Mouse (Mus musculus): ENCODE data around the gene Cabcoco1.

Gene Cabcoco1

DNA sequence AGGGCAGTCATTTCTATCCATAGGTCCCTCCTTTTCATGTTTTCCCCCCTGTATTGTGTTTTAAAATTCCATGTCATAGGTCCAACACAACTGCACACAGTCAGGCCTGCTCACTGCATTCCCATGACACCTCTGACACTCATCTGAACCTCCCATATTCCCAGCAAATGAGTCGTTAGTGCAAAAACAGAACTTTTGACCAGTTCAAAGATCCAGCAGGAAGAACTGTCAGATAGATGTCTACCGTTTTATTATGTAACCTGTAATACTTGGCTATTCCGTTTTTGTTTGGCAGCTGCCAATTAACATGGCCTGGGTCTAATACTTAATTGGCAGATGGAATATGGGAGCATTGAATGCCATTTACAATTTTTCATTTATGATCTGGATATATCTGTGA lies 34.0 kb downstream of the Cabcoco1 start:
- no peak for DNase-seq (ENCODE audit: low spot score in 2 of 2)

DNA sequence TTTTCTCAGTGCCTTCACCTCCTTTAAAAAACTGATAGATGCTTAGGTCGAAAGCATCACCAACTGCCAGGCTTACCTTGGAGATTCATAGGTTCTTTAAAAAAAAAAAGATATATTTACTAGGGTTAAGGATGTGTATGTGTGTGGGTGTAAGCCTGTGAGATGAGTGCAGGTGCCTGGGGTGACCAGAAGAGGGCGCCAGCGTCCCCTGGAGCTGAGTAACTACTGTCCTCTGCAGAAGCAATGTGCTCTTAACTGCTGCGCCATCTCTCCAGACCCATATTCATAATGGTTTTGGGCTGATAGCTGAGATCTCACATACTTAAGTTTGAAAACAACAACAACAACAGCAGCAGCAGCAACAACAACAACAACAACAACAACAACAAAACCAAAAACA lies 35.5 kb downstream of the Cabcoco1 start:
- no peak for DNase-seq (ENCODE audit: low spot score in 2 of 2)

DNA sequence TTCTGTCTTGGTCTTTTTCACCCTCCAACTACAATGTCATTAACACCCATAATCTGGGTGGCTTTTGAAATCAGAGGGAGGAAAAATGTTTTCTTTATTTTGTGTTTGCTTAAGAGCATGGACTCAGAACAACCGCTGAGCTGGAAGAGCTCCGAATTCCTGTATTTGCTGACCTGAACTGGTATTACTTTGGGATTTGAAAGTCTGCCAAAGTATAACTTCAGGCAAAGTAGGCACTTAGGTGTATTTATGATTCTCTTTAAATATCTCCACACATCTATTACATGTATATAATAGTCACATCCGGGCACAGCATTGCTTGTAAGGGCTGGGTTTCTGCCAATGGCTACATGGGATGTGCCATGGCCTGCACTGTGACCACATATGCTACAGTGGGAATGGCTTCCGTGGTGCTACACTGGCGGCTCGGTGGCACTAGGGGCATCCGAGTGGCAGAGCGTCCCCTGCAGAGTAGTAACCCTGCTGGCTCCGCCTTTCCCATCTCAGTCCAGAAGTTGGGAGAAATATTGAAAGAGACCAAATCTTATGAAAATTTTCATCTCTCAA lies 37.0 kb downstream of the Cabcoco1 start:
- DNase-seq (ENCODE audit: low spot score in 2 of 2) = no peak

DNA sequence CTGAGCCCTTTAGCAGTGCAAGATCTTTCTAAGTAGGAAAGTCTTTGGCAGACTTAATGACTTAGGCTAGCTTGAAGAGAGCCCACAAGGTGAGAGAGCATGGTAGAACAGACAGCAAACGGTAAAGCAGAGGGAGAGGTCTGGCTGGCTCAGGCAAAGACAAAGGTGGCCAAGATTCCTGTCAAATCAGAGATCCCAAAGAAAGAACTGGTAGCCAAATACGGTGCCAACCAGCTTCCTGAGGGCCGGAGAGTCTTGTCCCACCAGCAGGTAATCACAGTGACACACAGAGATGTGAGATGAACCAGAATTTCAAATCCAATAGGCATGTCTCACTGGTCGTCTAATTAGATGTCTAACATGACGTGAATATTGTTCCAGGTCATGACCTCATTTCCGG lies 40.6 kb downstream of the Cabcoco1 start:
- no peak for DNase-seq (ENCODE audit: low spot score in 2 of 2)

DNA sequence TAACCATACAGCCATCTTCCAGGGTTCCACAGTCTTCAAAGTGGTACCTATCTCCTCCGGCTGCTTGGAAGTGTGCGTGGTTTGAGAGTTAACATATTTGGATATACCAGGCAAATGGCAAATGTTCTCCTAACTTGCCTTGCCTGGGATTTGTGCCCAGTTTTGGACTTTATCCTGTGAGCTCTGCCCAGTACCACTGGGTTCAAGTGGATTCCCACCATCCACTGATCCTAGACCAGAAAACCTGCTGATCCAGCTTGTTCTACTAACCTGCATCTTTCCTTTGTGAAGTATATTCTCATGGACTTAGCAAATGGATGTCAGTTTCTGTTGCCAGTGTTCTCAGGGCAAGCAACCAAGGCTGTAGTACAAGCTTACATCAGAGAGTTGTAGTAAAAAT lies 46.5 kb downstream of the Cabcoco1 start:
- no peak for DNase-seq (ENCODE audit: low spot score in 2 of 2)

DNA sequence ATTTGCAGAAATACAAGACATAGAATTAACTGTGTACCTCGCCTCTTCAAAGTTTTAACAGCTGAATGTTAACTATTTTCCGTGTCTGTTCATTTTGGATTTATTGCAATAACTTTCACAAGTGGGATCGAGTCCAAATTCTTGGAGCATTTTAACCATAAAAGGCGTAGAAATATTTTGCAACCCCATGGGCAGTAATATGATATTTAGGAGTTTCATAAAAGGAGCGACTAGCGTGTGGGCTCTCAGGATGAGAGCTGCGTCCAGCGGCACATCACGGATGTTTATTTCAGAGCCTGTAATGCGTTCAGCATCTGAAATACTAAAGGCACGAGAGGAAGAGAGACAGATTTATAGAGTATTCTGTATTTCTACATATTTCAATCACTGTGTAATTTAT lies 50.1 kb downstream of the Cabcoco1 start:
- no peak for DNase-seq (ENCODE audit: low spot score in 2 of 2)

DNA sequence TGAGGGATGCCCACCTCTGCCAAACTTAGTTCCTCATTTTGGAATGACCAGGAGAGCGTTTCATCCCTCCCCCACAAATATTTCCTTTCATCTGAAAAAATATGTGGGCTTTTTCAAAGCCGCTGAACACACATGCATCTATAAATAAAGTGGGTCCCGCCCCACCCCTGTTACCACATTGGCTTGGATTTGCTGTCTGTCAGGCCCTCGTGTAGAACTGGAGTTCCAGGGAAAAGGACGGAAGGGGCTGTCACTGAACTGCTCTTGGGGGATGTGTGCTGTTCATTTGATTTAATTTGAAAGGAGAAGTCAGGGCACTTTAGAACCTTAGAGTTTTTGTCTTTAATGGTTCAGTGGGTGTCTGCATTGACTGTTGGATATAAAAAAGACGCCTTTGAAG lies 50.9 kb downstream of the Cabcoco1 start:
- DNase-seq (ENCODE audit: low spot score in 2 of 2) = no peak

DNA sequence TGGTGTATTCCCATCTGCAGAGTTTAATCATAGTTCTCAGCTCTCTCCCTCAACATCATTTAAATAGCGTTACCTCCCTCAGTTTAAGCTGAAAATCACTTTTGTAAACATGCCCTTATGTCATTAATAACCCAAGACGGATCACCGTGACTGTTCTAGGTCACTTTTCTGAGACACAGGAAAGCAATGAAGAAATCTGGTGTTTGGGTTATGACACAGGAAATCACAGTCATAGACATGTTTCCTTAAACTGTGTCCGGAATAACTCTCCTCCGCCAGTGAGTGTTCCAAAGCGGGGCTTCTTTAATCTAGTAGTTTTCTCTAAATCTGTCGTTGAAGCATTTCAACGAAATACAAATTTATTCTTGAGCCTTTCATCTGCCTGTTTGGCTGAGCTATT lies 68.9 kb downstream of the Cabcoco1 start:
- no peak for DNase-seq (ENCODE audit: low spot score in 2 of 2)

DNA sequence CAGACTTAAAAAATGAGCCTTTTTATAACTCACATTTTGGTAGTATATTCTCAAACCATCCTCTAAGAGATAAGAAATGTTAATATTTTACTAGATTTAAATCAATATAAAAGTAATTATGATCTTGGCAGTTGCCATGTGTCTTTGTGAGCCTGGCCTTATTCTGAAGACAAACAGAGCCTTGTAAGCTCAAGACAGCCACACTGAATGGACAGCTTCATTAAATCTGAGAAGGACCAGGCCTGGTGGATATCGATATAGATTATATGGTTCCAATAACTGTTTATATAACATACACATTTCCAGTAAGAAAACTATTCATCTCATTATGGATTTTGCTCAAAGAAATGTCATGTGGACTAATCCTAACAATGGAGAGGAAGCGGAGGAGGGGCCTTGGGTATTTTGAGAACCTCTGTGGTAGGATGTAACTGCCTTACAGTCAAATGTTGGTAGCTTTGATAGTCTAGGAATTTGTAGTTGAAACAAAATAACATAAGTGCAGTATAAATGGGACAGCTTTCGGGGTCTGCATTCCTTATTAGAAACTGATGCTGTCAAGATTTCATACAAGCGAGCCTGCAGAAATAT lies 75.9 kb downstream of the Cabcoco1 start:
- DNase-seq (ENCODE audit: low spot score in 2 of 2) = no peak

DNA sequence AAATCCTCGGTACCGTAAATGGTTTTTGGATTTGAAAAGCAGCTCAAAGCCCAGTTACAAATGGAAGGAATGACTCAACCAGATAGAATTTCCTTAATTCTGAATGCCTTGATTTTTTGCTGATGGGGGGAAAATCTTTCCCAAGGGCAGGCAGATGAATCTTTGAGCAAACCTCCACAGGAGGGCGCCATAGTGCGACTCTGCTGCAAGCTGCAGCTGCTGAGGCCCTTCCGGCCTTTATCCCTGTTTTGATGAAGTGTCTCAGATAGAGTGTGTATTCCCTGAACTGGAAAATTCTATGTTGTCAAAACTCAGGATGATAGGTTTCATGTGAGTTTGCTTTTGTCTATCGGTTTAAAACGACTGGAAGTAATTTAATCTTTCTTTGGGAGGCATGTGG lies 76.8 kb downstream of the Cabcoco1 start:
- DNase-seq (ENCODE audit: low spot score in 2 of 2) = peak; percentile 58 to 70

DNA sequence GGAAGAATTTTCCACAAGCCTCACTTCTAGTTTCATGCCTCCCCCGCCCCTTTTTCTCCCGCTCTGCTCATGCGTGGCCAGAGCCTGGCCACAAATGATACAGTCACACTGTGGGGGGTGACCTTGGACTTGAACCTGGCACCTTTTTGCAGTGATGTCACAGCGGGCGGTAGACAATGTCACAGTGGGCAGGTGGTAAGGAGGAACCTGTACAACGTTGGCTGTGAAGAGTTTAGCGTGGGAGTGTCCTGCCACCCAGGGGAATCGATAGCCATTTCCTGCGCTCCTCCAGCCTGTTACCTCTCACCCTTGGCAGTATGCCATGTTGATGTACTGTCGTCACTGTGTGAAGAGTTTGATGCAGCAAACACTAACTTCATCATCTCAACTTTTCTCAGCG lies 81.9 kb downstream of the Cabcoco1 start:
- no peak for DNase-seq (ENCODE audit: low spot score in 2 of 2)

DNA sequence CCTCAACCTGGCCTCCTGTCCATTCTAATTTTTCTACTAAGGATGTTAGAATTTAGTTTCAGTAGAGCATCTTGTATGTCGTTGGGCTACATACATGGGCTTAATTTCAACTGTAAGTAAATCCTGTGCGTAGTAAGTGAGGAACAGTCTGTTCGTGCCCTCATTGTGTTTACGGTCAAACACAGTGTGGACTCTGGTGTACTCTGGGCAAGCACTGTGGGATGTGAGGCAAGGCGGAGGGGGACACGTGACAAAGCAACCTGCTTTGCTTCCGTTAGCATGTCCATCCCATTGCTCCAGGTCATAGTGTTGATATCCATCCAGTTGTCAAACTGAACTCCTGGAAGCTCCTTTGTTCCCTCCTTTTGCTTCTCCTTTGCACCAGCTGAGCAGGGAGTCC lies 84.7 kb downstream of the Cabcoco1 start:
- no peak for DNase-seq (ENCODE audit: low spot score in 2 of 2)

DNA sequence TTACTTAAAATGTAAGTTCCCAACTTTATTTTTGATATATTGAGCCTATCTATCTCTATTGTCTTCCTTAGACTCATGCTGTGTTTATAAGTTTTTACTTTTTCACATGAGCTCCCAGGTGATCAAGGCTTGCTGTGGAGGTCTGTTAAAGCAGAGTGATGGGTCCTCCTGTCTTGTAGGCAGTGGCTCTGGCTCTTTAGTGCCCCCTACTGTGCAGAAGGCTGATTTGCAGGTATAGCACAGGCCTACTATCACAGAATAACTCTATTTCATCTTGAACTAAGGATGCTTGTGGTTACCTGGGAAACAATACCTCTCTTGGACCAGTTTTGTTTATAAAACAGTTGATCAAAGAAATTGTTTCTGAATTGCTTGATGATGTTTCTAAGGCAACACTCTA lies 87.2 kb downstream of the Cabcoco1 start:
- DNase-seq (ENCODE audit: low spot score in 2 of 2) = no peak

DNA sequence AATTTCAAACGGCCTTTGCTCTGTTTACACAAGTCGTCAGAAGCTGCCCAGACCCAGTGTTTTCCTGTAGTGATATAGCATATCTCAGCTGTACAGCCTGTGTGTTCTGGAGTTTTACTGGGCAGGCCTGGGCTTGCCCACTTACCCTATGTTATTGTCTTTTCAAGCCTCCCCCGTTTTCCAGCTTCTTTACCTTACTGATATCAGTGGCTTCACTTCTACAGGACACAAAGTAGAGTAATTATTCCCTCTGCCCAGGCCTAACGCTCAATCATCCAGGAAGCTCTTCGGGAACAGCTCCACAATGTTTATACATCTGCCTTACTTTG lies 94.9 kb downstream of the Cabcoco1 start:
- DNase-seq (ENCODE audit: low spot score in 2 of 2) = no peak

DNA sequence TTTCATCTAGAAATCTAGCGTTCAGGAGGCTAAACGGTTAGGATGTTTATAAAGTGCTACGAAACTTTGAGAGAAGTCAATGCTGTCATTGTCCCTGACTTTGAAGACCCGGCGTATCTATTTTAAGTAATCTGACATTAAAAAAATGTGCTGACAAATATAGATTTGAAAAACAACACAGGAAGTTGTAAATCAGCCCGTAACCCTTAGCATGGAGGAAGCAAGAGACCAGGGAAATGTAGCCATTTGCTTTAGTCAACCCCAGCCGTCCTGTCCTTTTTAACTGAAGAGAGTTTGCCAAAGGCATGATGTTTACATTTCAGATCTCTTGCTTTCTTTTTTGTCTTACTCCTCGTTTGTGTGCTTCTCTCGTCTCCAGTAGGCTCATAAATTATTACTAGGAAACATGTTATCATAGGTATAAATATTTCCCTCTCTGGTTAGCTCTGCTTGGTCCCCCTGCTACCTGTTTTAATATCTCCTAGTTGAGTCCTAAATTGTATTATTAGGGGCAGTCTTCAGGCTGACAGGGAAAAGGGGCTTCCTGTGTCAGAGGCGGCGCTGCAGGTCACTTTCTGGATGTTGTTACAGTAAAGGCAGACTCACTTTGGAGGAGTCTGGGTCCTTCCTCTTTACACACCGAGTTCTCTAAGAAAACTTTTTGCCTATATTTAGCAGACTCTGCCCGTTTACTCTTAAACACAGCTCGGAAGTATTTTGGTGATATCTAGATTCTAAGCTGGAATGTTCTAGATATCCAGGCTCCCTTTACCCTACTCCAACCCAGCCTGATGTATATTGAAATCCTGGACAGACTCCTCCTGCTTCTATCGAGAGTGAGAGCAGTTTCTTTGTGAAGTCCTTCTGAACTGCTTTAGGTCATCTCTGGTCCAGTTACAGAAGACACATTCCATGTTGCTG lies 95.6 kb downstream of the Cabcoco1 start:
- DNase-seq (ENCODE audit: low spot score in 2 of 2) = no peak

DNA sequence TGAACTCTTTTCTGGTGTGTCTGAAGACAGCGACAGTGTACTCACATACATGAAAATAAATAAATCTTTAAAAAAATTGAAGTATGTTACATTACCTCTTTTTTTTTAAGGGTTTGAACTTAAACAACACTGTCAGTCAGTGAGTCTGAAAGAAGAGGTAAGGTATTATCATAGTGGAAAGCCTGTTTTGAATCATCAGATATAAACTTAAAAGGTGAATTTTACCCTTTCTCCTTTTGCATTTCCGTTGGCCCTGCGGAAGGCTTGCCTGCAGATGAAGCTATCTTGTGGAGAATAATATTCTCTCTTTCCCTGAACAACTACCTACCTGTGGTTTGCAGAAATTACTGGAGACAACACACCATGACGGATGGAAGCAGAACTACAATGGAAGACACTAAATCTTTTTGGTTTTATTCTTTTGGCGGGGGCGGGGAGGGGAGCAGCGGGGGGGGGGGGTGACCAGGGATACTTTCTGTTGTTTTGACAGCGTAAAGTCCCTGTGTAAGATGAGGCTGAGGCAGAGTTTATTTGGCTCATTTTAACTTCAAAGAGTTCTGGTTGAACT lies 96.4 kb downstream of the Cabcoco1 start:
- no peak for DNase-seq (ENCODE audit: low spot score in 2 of 2)

DNA sequence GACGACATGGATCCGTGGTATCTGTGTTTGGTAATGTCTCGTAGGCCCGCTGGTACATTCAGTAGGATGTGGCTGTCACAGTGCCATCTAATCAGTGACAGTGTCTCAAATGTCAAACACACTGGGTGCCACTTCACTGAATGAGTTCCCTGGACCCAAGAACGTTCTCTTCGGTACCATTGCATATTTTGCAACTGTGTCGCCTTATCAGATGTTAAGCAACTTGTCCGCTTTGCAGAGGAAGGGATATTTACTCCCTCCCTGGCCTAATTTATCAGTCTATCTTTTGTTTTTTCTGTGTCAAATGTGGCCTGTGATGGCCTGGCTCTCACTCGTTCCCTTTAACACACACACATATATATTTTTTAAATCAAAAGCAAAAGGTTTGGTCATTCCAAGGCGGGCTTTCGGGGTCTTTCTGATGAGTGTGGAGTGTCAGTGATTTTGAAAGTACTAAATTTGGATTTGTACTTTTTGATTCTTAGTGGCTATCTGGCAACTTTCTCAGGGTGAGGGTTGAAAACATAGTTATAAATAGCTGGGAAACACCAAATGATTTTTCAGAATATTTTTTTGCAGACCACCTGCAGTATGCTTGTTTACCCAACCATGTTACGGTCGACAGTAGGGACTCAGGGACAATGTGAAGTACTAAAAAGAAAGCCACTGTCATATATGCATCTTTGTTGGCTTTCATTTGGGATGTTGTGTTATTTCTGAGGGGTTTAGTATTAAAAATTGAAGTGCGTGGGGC lies 97.2 kb downstream of the Cabcoco1 start:
- no peak for DNase-seq (ENCODE audit: low spot score in 2 of 2)

DNA sequence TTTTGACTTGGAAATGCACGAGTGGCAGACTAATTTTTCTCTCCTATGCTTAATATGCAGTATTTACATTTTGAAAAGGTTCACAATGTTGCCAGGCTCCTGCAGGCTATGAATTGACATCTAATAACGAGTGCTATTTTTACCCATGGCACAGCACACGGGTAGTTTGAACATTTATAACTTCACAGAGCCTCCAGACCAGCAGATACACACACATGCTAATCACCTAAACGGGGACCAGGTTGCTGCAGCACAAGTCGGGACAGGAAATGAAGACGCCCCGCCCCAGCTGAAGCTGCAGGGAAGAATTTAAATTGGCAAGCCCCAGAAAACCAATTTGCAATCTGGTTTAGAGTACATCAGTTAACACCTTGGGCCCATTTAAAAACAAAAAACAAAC lies 98.6 kb downstream of the Cabcoco1 start:
- DNase-seq (ENCODE audit: low spot score in 2 of 2) = no peak

DNA sequence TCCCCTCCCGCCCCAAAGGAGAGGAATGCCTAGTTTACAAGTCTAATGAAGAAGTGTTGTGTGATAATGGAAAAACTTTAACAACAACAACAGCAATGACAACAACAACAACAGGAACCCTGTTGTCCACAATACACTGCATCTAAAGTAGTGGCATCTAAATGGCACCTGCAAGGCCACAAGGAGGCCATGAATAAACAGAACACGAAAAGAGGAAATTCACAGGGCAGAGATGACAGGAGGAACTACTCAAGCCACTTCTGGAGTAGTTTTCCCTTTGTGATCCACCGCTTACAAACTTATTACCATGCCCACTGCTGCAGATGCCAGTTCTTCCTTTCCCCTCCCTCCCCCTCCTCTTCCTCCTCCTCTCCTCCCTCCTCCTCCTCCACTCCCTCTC lies 99.0 kb downstream of the Cabcoco1 start:
- DNase-seq (ENCODE audit: low spot score in 2 of 2) = no peak

DNA sequence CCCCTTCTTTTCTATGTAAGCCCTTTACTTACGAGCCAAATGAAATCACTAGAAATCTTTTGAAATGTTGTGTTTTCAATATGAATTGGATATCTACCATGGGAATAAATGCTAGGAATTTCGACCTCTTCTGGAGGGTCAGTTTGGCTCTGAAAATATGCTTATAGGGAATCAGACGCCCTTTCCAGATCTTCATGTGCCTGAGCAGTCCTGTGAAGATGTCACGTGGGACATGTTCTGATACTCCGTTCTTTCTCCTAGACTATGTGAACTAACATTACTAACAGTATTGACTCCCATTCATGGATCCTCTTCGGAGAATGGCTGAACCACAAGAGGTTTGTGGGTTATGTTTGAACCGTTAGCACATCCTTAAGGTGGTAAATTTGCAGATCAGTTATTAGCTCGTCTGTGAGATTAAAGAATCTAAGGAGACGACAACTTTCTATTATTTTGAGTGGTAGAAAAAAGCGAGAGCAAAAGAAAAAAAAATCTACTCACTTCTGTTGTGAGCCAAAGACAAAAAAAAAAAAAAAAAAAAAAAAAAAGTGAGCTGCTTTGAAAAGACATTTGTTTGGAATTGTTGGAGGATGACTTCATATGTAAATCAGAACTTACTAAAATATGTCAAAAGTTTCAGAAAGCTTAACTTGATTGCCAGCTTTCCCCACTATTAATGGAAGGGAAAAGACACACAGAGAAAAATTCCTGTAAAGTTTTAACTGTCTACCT lies 99.6 kb downstream of the Cabcoco1 start:
- DNase-seq (ENCODE audit: low spot score in 2 of 2) = no peak

DNA sequence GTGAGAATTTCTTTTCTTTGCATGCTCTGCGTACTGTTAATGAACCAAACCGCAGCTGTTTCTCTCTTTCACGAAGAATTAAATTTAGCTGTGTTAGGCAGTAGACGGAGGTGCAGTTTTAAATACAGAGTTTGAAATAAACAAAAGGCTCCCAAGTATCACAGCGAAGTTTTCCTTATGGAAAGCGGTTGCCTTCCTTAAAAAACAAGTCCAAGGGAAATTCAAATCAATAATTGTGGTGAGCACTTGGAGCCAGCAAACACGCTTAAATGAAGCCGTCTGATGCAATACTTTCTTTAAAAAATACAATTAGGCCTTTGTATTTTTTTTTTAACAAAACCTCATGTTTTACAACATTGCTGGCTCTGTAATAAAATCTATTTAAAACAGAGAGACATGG lies 101.2 kb downstream of the Cabcoco1 start:
- no peak for DNase-seq (ENCODE audit: low spot score in 2 of 2)

DNA sequence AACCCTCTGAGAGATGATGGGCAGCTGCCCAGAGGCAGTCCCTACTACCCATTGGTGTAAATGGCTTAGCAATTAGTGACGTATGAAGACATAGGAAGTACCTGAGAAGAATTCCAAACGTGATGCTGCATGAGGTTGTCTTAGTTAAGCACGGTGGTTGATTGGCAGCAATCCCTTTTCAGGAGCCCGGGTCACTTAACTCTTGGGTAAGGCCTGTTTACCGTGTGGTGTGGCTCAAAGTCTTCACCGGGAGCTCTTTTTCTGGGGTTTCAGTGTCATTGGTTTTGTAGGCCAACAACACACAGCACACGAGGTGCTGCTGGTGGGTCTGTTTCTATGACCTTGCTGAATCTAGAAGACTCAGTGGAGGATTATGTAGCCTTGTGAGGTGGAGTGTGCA lies 105.9 kb downstream of the Cabcoco1 start:
- no peak for DNase-seq (ENCODE audit: low spot score in 2 of 2)
